Mouse (Mus musculus): Measurements from ENCODE around the gene Rrp7a.

- no peak for TF ChIP-seq CTCF (IDR thresholded peaks at IDR 0.05; ENCODE audit: extremely low read depth, insufficient read depth, insufficient read length, insufficient replicate concordance)
- no peak for TF ChIP-seq POLR2A (IDR thresholded peaks at IDR 0.05; ENCODE audit: low read depth, low read length)
These were observed 54.3 kb downstream of the Rrp7a start for GRCm38 (mm10) chr15:83068270-83068669.
